Mouse (Mus musculus): Measurements from ENCODE around the gene Pgls. TPM values are rescaled to one million over a fixed set of nuclear protein-coding genes. Genes with fewer than 3 reads are reported as not detected.

Pgls gene
- polyA plus RNA-seq (2012; rRNA removed): 232 and 268 TPM in 2 replicates

DNA sequence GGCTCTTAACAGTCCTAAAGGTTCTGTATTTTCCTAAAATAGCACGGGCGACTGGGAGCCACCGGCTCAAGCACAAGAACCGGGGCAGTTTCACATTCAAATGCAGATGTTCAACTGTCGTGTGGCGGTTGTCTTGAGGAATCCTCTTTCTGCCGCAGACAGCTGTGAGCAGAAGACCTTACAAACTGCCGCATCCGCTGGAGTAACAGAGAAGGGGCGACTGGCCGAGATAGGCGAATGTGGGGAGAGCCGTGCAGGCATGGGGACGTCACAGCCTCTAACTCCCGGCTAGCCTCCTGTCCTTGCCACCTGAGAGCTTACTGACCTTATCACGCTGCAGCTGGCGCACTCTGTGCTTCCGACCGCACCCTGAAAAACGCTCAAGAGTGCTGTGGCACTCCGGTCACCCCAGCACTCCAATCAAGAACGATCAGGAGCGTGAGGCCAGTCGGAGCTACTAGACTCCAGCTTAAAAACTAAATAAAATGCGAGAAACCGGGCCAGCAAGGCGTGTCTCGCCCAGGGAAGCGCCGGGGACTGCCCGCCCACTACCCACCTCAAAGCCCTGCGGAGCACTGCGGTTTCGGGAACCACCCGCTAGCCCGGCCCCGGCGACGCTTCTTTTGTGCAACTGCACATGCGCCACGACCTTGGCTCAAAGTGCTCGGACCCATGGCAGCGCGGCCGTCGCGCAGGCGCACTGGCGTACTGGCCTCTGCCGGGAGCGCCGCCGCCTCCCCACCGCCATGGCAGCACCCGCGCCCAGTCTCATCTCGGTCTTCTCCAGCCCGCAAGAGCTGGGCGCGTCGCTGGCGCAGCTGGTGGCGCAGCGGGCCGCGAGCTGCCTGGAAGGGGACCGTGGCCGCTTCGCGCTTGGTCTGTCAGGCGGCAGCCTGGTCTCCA, at the start of gene Pgls:
Gene Pgls, plus strand, starts transcription at position 706 of the 903 bp plus-strand sequence.

GRCm38 (mm10) chr8:71542632-71543343, 49.2 kb upstream of the Pgls start, which contains the start of gene Mvb12a:
TSS of gene Mvb12a (plus strand) at chr8:71542922.

GRCm38 (mm10) chr8:71558071-71558957, 33.7 kb upstream of the Pgls start, which contains the start of gene Tmem221:
TSS of gene Tmem221 (minus strand) at chr8:71558871.

GRCm38 (mm10) chr8:71566501-71566900, 25.5 kb upstream of the Pgls start, which contains the start of gene Nxnl1:
TSS of gene Nxnl1 (minus strand) at chr8:71566601.

DNA sequence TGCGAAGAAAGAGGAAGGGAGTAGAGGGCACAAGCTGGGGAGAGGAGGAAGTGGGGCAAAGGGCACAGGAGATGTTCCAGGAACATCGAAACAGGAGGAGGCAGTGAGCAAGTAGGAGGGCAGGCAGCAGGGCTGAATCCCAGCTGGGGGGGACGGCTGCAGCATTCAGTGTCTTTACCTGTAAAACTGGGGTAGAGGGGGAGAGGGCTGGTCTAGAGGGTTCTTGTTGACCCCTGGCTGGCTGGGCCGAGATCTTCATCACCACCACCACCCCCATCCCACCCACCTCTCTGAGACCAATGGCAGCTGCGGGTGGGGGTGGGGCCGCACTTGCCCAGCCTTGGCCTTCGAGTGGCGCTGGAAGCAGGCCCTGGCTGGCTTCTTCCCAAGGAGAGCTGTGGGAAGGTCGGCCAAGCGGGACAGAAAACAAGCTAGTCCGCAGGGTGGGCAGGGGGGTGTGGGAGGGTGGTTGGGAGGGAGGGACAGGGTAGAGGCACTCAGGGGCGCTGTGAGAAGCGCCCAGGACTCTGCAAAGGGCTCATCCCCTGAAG, 23.5 kb upstream of the Pgls start, which contains the start of gene Slc27a1:
Gene Slc27a1, plus strand, starts transcription at position 496 of the 551 bp plus-strand sequence.

DNA sequence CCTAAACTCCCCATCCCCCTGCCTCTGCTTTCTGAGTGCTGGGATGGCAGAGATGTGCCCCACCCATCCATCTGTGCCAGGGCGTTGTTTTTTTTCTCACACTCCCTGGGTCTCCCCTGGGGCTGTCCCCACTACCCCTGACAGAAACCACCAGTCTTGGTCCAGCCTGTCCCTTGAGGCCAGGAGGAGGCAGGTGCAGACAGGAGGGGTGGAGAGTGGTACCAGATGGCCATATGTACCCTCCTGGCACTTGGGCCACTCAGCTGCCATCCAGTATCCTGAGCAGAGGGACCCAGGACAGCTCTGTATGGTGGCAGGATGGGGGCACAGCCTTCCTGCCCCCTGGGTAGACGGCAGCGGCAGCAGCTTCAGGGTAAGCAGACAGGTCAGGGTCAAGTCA, 5.5 kb downstream of the Pgls start, which contains the start of gene Fam129c:
Gene Fam129c, plus strand, starts transcription at position 198 of the 400 bp plus-strand sequence.

GRCm38 (mm10) chr8:71610822-71611651, 19.1 kb downstream of the Pgls start, which contains the start of gene Colgalt1:
TSS of gene Colgalt1 (plus strand) at chr8:71610998.

Other genes starting within 250 kb of the Pgls start
- gene Use1, start 225.3 kb upstream of the Pgls start, polyA plus RNA-seq (2012; rRNA removed): 119 and 126 TPM in 2 replicates
- gene Ocel1, start 220.9 kb upstream of the Pgls start, polyA plus RNA-seq (2012; rRNA removed): 27.3 and 51.2 TPM in 2 replicates
- 411 and 497 TPM in 2 replicates for gene Nr2f6, start 210.2 kb upstream of the Pgls start, polyA plus RNA-seq (2012; rRNA removed)
- gene Ushbp1, start 196.4 kb upstream of the Pgls start, polyA plus RNA-seq (2012; rRNA removed): 9.9 and 11.4 TPM in 2 replicates
- 137 and 140 TPM in 2 replicates for gene Babam1, start 195.3 kb upstream of the Pgls start, polyA plus RNA-seq (2012; rRNA removed)
- 20.1 and 26.5 TPM in 2 replicates for gene Ankle1, start 186.2 kb upstream of the Pgls start, polyA plus RNA-seq (2012; rRNA removed)
- 48.1 and 60.2 TPM in 2 replicates for gene Abhd8, start 128.5 kb upstream of the Pgls start, polyA plus RNA-seq (2012; rRNA removed)
- 177 and 193 TPM in 2 replicates for gene Mrpl34, start 127.2 kb upstream of the Pgls start, polyA plus RNA-seq (2012; rRNA removed)
- 91.4 and 116 TPM in 2 replicates for gene Dda1, start 123.0 kb upstream of the Pgls start, polyA plus RNA-seq (2012; rRNA removed)
- 26.9 and 33.6 TPM in 2 replicates for gene Ano8, start 106.2 kb upstream of the Pgls start, polyA plus RNA-seq (2012; rRNA removed)
- gene Gtpbp3, start 104.1 kb upstream of the Pgls start, polyA plus RNA-seq (2012; rRNA removed): 41.9 and 45.0 TPM in 2 replicates
- gene Plvap, start 80.4 kb upstream of the Pgls start, polyA plus RNA-seq (2012; rRNA removed): 241 and 256 TPM in 2 replicates
- gene Ccdc194, start 66.5 kb upstream of the Pgls start, polyA plus RNA-seq (2012; rRNA removed): not detected in 2 replicates
- 152 and 173 TPM in 2 replicates for gene Bst2, start 54.7 kb upstream of the Pgls start, polyA plus RNA-seq (2012; rRNA removed)
- 211 and 221 TPM in 2 replicates for gene Mvb12a, start 49.3 kb upstream of the Pgls start, polyA plus RNA-seq (2012; rRNA removed)
- gene Tmem221, start 33.3 kb upstream of the Pgls start, polyA plus RNA-seq (2012; rRNA removed): 0.60 and 1.3 TPM in 2 replicates
- gene Nxnl1, start 25.6 kb upstream of the Pgls start, polyA plus RNA-seq (2012; rRNA removed): not detected in 2 replicates
- gene Slc27a1, start 23.3 kb upstream of the Pgls start, polyA plus RNA-seq (2012; rRNA removed): 99.3 and 110 TPM in 2 replicates
- 6.0 and 7.6 TPM in 2 replicates for gene Fam129c, start 5.5 kb downstream of the Pgls start, polyA plus RNA-seq (2012; rRNA removed)
- gene Colgalt1, start 18.8 kb downstream of the Pgls start, polyA plus RNA-seq (2012; rRNA removed): 120 and 129 TPM in 2 replicates
- gene Unc13a, start 79.6 kb downstream of the Pgls start, polyA plus RNA-seq (2012; rRNA removed): 2.2 and 3.2 TPM in 2 replicates
- gene Jak3, start 84.1 kb downstream of the Pgls start, polyA plus RNA-seq (2012; rRNA removed): 18.7 and 23.3 TPM in 2 replicates
- 11.6 and 16.8 TPM in 2 replicates for gene Insl3, start 97.0 kb downstream of the Pgls start, polyA plus RNA-seq (2012; rRNA removed)
- gene B3gnt3, start 109.6 kb downstream of the Pgls start, polyA plus RNA-seq (2012; rRNA removed): 298 and 338 TPM in 2 replicates
- 32.7 and 32.9 TPM in 2 replicates for gene Fcho1, start 133.5 kb downstream of the Pgls start, polyA plus RNA-seq (2012; rRNA removed)